Mouse (Mus musculus): ENCODE data around the gene Nin. TPM values are rescaled to one million over a fixed set of nuclear protein-coding genes. Genes with fewer than 3 reads are reported as not detected.
A peak's percentile ranks its signal among the peaks of the same experiment; 100 is the strongest.
"Not testable (repeated sequence)": the region's sequence is repeated elsewhere in the genome, so short reads cannot be mapped to it uniquely, and the experiment has no call there.

The Nin gene
- polyA plus RNA-seq (2015; fragmentation: Nextera tagmentation; extraction: Ambion mirVana) = 14.1 and 14.5 TPM in 2 replicates

DNA sequence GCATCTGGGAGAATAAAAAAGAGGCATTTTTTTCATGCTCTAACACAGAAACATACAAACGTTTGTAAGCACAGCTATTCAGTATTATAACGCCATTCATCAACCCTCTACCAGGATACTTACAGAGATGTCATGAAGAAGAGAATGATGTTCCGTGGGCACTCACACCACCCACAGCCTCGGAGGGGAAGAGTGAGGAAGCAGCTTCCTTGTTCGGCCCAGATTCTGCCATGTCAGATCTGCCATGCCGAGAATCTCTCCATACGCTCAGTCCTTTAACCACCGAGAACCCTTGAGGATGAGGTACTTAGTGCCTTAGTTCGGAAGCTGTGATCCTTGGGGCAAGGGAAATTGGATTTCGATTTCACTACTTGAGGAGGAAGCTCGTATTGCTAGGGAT is at the start of gene Nin:
Gene Nin (minus strand): TSS at position 367 of the 400 bp plus-strand sequence.
- whole genome bisulfite sequencing = 53% methylated on average over 11 of the region's 11 CpGs
- no peak for ATAC-seq
- Histone ChIP-seq H3K36me3 (ENCODE audit: poor library complexity, severe bottlenecking) (no peaks in the 10 kb centered on the region), H3K27ac (no peak within 1 kb of the TSS), H3K9me3 (replicated peaks) (no peaks in the 10 kb centered on the region), H3K4me2 (peak within 1 kb of the TSS; percentile 91), H3K27me3 (peaks cover 39% of the 10 kb centered on the region), H3K4me1 (peaks cover 31% of the 10 kb centered on the region), H3K4me3 (peak within 1 kb of the TSS; percentile 78), H3K9ac (no peak within 1 kb of the TSS)

DNA sequence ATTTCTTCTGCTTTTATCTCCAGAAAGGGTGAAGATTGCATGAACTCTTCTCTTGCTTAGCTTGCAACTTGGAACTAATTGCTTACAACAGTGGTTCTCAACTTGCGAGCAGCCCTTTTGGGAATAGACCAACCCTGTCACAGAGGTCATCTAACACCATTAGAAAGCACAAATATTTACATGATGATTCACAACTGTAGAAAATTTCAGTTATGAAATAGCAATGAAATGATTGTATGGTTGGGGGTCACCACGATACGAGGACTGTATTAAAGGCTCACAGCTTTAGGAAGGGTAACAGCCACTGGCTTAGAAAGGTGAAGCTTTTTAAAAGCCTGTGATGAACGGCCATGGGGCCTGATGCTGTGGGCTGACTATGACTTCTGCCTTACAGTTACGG is 47.5 kb upstream of the Nin start:
- Histone ChIP-seq H3K36me3 (ENCODE audit: poor library complexity, severe bottlenecking) (no peaks in the 10 kb centered on the region), H3K4me2 (no peak overlapping the region), H3K9me3 (replicated peaks) (no peaks in the 10 kb centered on the region), H3K27me3 (no peaks in the 10 kb centered on the region), H3K4me3 (no peak overlapping the region), H3K27ac (no peak overlapping the region), H3K4me1 (no peaks in the 10 kb centered on the region), H3K9ac (no peak overlapping the region)
- 87% methylated on average over 5 of the region's 5 CpGs for WGBS
- ATAC-seq = no peak

DNA sequence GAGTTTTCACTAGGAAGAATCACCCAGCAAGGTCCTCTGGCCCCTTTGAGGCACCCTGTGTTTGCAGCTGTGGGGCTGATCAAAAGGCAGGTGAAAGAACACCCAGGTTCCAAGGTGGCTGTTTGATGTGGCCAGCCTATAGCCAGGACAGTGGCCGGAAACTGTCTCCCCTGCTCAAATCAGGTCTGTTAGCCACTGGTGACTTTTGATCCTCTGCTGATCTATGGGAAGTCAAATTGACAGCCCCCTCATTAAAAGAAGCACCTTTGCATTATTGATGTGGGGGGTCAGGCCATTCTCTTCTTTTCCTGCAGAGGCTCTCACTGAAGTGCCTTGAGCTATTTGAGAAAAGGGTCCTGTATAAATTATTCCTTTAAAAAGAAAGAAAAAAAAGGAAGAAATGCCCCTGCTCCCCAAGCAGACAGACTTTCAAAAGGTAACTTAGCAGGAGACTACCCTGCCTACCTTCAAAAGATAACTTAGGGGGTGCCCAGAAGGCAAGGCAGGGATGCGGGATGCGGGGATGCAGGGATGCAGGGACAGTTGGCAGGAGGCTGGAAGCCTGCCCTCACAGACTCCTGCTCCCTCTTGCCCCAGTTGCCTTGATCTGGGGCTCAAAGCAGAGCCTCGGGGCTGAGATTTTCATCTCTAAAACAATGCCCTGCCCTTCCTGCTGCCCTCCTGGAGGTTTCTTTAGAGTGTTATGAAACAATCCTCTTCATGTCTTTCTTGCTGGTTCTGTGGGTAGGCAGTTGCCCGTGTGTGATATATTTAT is 44.0 kb upstream of the Nin start:
- Histone ChIP-seq H3K27ac (no peak overlapping the region), H3K9me3 (replicated peaks) (no peaks in the 10 kb centered on the region), H3K27me3 (no peaks in the 10 kb centered on the region), H3K4me2 (no peak overlapping the region), H3K4me3 (no peak overlapping the region), H3K9ac (no peak overlapping the region), H3K36me3 (ENCODE audit: poor library complexity, severe bottlenecking) (no peaks in the 10 kb centered on the region), H3K4me1 (no peaks in the 10 kb centered on the region)
- 48% methylated on average over 5 of the region's 5 CpGs for WGBS
- ATAC-seq = no peak

DNA sequence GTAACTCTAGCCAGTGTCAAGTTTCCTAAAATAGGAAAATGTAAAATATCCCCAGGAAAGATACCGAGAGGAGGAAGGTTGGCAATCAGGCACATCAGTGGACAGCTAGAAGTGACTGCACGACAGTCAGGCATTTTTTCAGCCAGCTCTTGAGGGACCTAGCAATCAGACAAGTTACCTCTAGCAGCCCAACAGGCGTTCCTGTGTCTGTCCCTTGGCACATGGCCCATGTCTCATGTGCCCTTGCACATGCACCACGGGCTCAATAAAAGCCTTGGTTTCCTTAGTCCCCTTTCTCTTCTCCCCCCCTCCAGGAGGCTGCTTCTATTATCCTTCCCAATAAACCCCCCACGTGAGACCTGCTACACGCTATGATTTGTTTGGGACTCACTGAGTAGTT is 42.7 kb upstream of the Nin start:
- WGBS = 69% methylated on average over 6 of the region's 6 CpGs
- no peak for ATAC-seq
- no peaks in the 10 kb centered on the region for H3K27me3 ChIP-seq
- H3K4me1 ChIP-seq = no peaks in the 10 kb centered on the region
- H3K36me3 ChIP-seq (ENCODE audit: poor library complexity, severe bottlenecking) = no peaks in the 10 kb centered on the region
- no peaks in the 10 kb centered on the region for H3K9me3 ChIP-seq (replicated peaks)
- H3K4me2 ChIP-seq = no peak overlapping the region
- H3K27ac ChIP-seq = no peak overlapping the region
- H3K9ac ChIP-seq = no peak overlapping the region
- no peak overlapping the region for H3K4me3 ChIP-seq

DNA sequence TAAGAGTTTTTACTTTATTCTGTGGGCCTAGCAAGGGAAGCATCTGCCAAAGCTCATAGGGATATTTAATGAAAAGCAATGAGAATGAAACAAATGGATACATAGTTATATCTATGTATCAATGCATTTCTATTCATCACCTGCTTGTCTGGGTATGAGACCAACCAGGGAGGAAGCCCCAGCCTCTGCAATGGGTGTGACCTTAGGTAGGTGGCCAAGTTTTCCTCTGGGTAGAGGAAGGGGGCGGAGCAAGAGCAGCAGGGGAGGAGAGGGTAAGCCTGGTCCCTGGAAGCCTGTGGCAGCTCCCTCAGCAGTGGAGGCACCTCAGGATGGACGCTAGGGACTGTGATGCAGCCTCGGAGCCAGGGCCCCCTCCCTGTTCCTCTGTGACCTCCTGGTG is 40.3 kb upstream of the Nin start, which contains the start of gene Abhd12b:
Gene Abhd12b (plus strand): TSS at position 301 of the 400 bp plus-strand sequence.
- no peak within 1 kb of the TSS for H3K27ac ChIP-seq
- no peaks in the 10 kb centered on the region for H3K27me3 ChIP-seq
- no peak for ATAC-seq
- no peak within 1 kb of the TSS for H3K9ac ChIP-seq
- H3K4me2 ChIP-seq = no peak within 1 kb of the TSS
- H3K9me3 ChIP-seq (replicated peaks) = no peaks in the 10 kb centered on the region
- 39% methylated on average over 3 of the region's 3 CpGs for WGBS
- H3K4me3 ChIP-seq = no peak within 1 kb of the TSS
- peaks cover 2% of the 10 kb centered on the region; the same call in 1 of the 2 replicates for H3K4me1 ChIP-seq
- no peaks in the 10 kb centered on the region for H3K36me3 ChIP-seq (ENCODE audit: poor library complexity, severe bottlenecking)

DNA sequence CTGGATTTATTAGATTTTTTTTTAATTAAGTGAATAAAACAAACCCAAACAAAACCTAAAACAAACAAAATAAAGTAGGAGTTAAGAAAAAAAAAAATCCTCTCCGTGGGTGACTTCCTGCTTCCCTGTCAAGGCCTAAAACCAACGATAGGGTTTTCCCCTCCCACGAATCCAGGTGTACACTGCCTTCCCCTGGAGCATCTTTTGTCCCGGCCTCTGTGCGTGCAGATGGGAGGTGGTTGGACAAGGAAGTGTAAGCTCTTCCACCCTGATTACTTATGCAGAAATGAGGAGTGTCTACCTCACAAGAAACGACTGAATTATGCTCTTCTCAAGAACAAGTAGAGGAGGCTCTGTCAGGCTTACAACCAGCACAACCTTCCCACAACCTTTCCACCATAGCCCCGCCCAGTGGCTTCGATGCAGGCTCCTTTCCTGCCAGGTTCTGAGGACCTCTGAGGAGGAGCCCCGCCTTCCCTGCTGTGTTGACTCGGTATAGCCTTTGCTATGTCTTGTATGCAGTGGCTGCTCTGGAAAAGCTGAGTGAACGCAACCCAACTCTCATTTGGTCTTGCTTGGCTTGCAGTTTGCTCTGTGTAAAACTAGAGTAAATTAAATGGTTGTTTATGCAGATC is 35.2 kb upstream of the Nin start:
- H3K9ac ChIP-seq = no peak overlapping the region
- WGBS = 16% methylated on average over 11 of the region's 11 CpGs
- H3K36me3 ChIP-seq (ENCODE audit: poor library complexity, severe bottlenecking) = no peaks in the 10 kb centered on the region
- H3K4me3 ChIP-seq = no peak overlapping the region
- H3K4me1 ChIP-seq = peaks cover 10% of the 10 kb centered on the region; the same call in 1 of the 2 replicates
- H3K4me2 ChIP-seq = peak overlapping the region; percentile 37
- no peaks in the 10 kb centered on the region for H3K27me3 ChIP-seq
- H3K27ac ChIP-seq = 0 out of 2 replicates have a peak overlapping the region, but pooled peaks have one; percentile 10
- H3K9me3 ChIP-seq (replicated peaks) = no peaks in the 10 kb centered on the region
- ATAC-seq = peak; percentile 48

DNA sequence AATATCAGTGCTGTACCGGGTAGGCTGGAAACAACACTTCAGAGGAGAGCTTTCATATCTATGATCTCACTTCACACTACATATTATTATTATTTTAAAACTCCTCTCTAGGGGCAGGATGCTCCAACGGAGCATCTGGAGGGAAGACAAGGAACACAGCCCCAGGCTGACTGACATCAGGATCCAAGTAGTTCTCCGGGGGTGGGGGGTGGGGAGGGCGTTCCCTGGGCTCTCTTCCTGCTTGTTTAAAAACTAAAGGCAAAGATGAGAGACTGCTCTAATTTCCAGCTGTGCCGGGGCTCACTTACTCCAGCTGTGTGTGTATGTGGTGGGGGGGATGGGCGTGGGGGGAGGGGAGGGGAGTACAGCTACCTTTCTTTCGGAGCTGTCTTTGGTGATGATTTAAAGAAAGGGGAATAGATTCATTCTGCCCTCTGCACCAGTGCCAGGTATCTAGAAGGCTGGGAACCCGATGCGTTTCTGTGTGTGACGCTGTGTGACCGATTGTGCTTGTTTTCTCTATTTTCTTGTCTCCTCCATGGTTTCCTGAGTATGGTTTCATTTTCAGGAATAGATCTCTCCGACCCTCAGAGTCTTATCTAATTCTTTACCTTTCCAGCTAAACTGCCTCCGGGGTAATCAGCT is 34.6 kb upstream of the Nin start:
- Histone ChIP-seq H3K9me3 (replicated peaks) (no peaks in the 10 kb centered on the region), H3K9ac (no peak overlapping the region), H3K4me3 (no peak overlapping the region), H3K27ac (0 out of 2 replicates have a peak overlapping the region, but pooled peaks have one; percentile 10), H3K4me1 (peaks cover 10% of the 10 kb centered on the region; the same call in 1 of the 2 replicates), H3K4me2 (peak overlapping the region; percentile 37), H3K36me3 (ENCODE audit: poor library complexity, severe bottlenecking) (no peaks in the 10 kb centered on the region), H3K27me3 (no peaks in the 10 kb centered on the region)
- ATAC-seq = no peak
- 12% methylated on average over 13 of the region's 13 CpGs for WGBS

DNA sequence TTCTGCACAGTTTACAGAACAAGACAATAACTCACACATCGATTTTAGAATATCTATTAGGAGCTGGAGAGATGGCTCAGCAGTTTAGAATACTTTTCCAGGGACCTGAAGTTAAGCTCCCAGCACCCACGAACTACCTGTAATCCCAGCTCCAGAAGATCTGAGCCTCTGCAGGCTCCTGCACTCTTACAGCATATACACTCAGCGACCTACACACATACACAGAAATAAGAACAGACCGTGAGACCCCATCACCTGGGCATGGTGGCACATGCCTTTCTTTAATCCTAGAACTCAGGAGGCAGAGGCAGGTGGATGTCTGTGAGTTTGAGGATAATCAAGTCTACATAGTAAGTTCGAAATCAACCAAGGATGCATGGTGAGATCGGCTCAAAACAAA is 32.1 kb upstream of the Nin start:
- H3K9ac ChIP-seq = no peak overlapping the region
- H3K27me3 ChIP-seq = no peaks in the 10 kb centered on the region; the same call in 1 of the 2 replicates
- H3K36me3 ChIP-seq (ENCODE audit: poor library complexity, severe bottlenecking) = no peaks in the 10 kb centered on the region
- no peak overlapping the region for H3K27ac ChIP-seq
- 91% methylated on average over 6 of the region's 6 CpGs for WGBS
- H3K4me1 ChIP-seq = peaks cover 10% of the 10 kb centered on the region; the same call in 1 of the 2 replicates
- no peak overlapping the region for H3K4me3 ChIP-seq
- H3K9me3 ChIP-seq (replicated peaks) = no peaks in the 10 kb centered on the region
- no peak for ATAC-seq
- H3K4me2 ChIP-seq = no peak overlapping the region

DNA sequence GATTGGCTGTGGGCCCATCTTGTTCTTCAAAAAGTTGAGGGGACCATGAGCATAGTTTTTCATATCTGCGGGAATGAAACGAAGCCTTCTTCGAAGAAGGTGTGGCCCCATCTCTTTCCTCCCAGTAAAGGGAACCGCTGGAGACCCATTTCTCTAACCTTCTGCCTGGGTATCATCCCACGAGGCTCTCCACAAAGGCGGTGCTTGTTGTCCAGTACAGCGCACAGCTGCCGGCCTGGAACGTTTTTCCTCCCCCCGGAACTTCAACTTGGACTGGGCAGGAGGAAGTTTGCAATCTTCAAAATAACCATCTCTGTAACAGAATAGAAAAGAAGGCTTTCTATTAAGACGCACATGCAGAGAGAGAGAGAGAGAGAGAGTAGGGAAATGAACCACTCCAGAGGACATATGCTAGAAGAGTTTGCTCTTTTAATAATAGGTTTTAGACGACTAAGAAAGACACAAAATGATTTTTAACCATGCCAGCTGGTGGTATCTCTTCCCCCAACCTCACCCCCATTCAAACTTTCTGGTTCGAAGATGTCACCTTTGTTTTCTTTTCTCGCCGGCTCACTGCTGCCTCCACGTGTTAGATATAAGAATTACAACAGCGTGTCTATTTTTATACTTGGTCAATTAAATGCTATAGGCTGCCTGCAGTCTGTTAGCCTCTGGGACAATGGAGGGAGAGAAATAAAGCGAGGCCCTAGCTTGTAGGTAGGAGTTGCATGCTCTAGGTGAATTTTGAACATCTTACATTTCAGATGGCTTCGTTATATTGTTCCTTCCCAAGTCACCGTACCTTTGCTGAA is 31.3 kb upstream of the Nin start:
- no peaks in the 10 kb centered on the region; the same call in 1 of the 2 replicates for H3K27me3 ChIP-seq
- H3K9ac ChIP-seq = no peak overlapping the region
- 50% methylated on average over 20 of the region's 20 CpGs for WGBS
- H3K9me3 ChIP-seq (replicated peaks) = no peaks in the 10 kb centered on the region
- peaks cover 10% of the 10 kb centered on the region; the same call in 1 of the 2 replicates for H3K4me1 ChIP-seq
- ATAC-seq = peak; percentile 56; the same call in 1 of the 2 replicates
- H3K4me2 ChIP-seq = no peak overlapping the region
- H3K36me3 ChIP-seq (ENCODE audit: poor library complexity, severe bottlenecking) = no peaks in the 10 kb centered on the region
- H3K27ac ChIP-seq = no peak overlapping the region
- H3K4me3 ChIP-seq = no peak overlapping the region

DNA sequence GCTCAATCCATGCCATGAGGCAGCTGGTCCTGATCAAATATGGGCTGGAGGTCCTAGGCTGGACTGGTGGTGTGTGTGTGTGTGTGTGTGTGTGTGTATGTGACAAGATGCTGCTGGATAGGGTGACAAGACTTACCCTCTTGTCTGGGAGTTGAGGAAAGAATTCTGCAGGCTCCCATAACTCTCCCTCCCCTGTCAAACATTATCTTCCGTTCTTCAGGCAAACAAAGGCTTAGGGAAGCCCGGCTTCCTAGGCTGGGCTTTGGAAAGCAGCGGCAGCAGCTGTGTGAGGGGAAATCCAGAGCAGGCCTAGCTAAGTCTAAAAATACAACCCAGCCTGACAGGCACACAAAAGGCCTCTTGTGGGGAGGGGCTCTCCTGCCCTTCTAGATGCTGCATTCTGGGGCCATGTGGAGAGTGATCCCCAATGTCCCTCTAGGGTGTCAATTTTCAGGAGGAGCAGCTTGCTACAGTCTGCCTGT is 30.6 kb upstream of the Nin start:
- H3K4me1 ChIP-seq; H3K4me3 ChIP-seq; H3K36me3 ChIP-seq (ENCODE audit: poor library complexity, severe bottlenecking); H3K27me3 ChIP-seq; ATAC-seq; H3K27ac ChIP-seq; H3K9me3 ChIP-seq (replicated peaks); H3K4me2 ChIP-seq; H3K9ac ChIP-seq: not testable (repeated sequence)
- 29% methylated on average over 3 of the region's 3 CpGs for WGBS

DNA sequence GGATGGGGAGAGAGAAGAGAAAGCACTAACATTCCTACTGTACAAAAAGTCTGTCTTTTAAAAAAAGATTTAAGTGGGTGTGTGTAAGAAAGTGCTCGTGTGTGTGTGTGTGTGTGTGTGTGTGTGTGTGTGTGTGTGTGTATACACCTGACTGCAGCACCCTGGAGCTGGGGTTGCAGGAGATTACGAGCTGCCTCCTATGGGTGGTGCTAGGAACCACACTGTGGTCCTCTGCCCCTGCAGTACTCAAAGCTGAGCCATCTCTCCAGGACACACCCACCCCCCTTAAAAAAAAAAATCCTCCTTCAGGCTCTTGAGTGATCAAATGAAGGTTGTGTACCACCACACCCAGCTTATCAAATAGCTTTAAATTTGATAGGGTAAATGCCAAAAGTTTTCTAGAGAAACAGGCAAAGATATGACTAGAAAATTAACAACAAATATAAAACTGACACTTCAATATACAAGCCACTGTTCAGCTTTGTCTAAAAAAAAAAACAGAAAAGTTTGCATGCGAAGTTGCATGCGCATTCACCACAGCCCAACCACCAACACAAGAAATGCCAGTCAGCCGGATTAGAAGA is 27.6 kb upstream of the Nin start:
- H3K4me1 ChIP-seq = no peaks in the 10 kb centered on the region
- H3K9me3 ChIP-seq (replicated peaks) = no peaks in the 10 kb centered on the region
- H3K4me3 ChIP-seq = no peak overlapping the region
- H3K27me3 ChIP-seq = no peaks in the 10 kb centered on the region; the same call in 1 of the 2 replicates
- no peak for ATAC-seq
- no peak overlapping the region for H3K4me2 ChIP-seq
- no peak overlapping the region for H3K27ac ChIP-seq
- H3K9ac ChIP-seq = no peak overlapping the region
- no peaks in the 10 kb centered on the region for H3K36me3 ChIP-seq (ENCODE audit: poor library complexity, severe bottlenecking)
- WGBS = 90% methylated on average over 5 of the region's 5 CpGs

Measured in forebrain, embryonic 13.5 days (tissue).